Mouse (Mus musculus) 416B (cell line): ENCODE measurements at regions not wholly inside any gene's neighbourhood (a gene's known extent, or its start where the extent isn't known, plus 50 kb on each side); places are given as distances from the start of the nearest gene placed in this dataset.
A peak's percentile ranks its signal among the peaks of the same experiment; 100 is the strongest.
"Not testable (repeated sequence)": the region's sequence is repeated elsewhere in the genome, so short reads cannot be mapped to it uniquely, and the experiment has no call there.

Experiments used
- DNase-seq: peaks from one replicate; pipeline ENCODE4 v3.0.0; 2011; ENCODE audit warnings: low read depth

DNA sequence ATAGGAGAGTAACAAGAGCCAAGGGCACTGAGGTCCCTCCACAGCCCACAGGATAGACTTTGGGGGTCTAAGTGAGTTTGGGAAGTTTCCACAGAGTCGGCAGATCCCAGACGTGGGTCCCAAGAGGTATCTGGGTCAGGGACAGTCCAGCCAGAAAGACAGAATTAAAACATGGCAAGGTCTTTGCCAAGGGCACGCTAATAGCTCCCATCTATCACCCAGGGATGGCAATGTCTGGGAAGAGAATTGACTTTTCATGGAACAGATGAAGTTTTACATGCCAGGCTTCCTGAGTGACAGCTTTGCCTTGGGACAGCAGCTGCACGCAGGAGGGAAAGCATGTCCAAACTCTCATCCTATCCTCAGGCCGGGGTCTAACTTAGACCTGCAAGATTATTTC lies 563.5 kb downstream of the Gm10330 start:
- DNase-seq, result not testable (repeated sequence)

GRCm38 (mm10) chr12:23189546-23189945 lies 590.5 kb downstream of the Gm10330 start:
- DNase-seq, result peak; percentile 15

- DNase-seq, result not testable (repeated sequence)
Observed at GRCm38 (mm10) chr12:23189110-23189509, 591.0 kb downstream of the Gm10330 start.
